Mouse (Mus musculus): ENCODE data around the gene Cep85l. TPM values are rescaled to one million over a fixed set of nuclear protein-coding genes. Genes with fewer than 3 reads are reported as not detected.

Cep85l gene
- total and polyA plus RNA-seq, 2 experiments = 3.9 to 30.8 TPM

- DNase-seq (ENCODE audit: extremely low read depth, low read depth, low spot score) = no peak
- H3K4me3 ChIP-seq (ENCODE audit: insufficient read depth, low read depth, low read length) = no peak overlapping the region
- no peaks in the 10 kb centered on the region for H3K36me3 ChIP-seq (ENCODE audit: control insufficient read depth, insufficient read depth, low read length)
- no peaks in the 10 kb centered on the region for H3K79me2 ChIP-seq (ENCODE audit: control insufficient read depth, insufficient read depth, low read length)
- TF ChIP-seq POLR2A (IDR thresholded peaks at IDR 0.05; ENCODE audit: extremely low read depth, insufficient read depth, low read length) (no peak), CTCF (IDR thresholded peaks at IDR 0.05; ENCODE audit: low read depth, low read length) (no peak)
- WGBS = 86% methylated on average over 6 of the region's 6 CpGs
- H3K27me3 ChIP-seq (ENCODE audit: control insufficient read depth, insufficient read depth, low read length) = no peaks in the 10 kb centered on the region
- H3K27ac ChIP-seq (replicated peaks; ENCODE audit: insufficient read depth, low read depth, low read length) = no peak overlapping the region
- H3K4me1 ChIP-seq (ENCODE audit: control insufficient read depth, insufficient read depth, low read length) = no peaks in the 10 kb centered on the region
- H3K9ac ChIP-seq (ENCODE audit: low read depth, low read length) = no peak overlapping the region
These were observed 8.6 kb upstream of the Cep85l start for GRCm38 (mm10) chr10:53388227-53388920.

- no peak for DNase-seq (ENCODE audit: extremely low read depth, low read depth, low spot score)
- 80% methylated on average over 5 of the region's 5 CpGs for WGBS
These were observed 5.7 kb upstream of the Cep85l start for GRCm38 (mm10) chr10:53385438-53385837.

GRCm38 (mm10) chr10:53384896-53385295 lies 5.1 kb upstream of the Cep85l start:
- WGBS = 100% methylated on average over 1 of the region's 1 CpGs
- H3K9ac ChIP-seq (ENCODE audit: low read depth, low read length) = no peak overlapping the region
- peaks cover 10% of the 10 kb centered on the region; the same call in 1 of the 2 replicates for H3K4me1 ChIP-seq (ENCODE audit: control insufficient read depth, insufficient read depth, low read length)
- no peaks in the 10 kb centered on the region for H3K79me2 ChIP-seq (ENCODE audit: control insufficient read depth, insufficient read depth, low read length)
- no peak for TF ChIP-seq POLR2A (IDR thresholded peaks at IDR 0.05; ENCODE audit: extremely low read depth, insufficient read depth, low read length)
- TF ChIP-seq CTCF (IDR thresholded peaks at IDR 0.05; ENCODE audit: low read depth, low read length) = no peak
- H3K27me3 ChIP-seq (ENCODE audit: control insufficient read depth, insufficient read depth, low read length) = no peaks in the 10 kb centered on the region
- H3K27ac ChIP-seq (replicated peaks; ENCODE audit: insufficient read depth, low read depth, low read length) = no peak overlapping the region
- H3K36me3 ChIP-seq (ENCODE audit: control insufficient read depth, insufficient read depth, low read length) = no peaks in the 10 kb centered on the region
- DNase-seq (ENCODE audit: extremely low read depth, low read depth, low spot score) = no peak
- no peak overlapping the region for H3K4me3 ChIP-seq (ENCODE audit: insufficient read depth, low read depth, low read length)

More at GRCm38 (mm10) chr10:53385438-53385837, 5.7 kb upstream of the Cep85l start:
- no peak for TF ChIP-seq CTCF (IDR thresholded peaks at IDR 0.05; ENCODE audit: low read depth, low read length)
- Histone ChIP-seq H3K27ac (replicated peaks; ENCODE audit: insufficient read depth, low read depth, low read length) (no peak overlapping the region), H3K79me2 (ENCODE audit: control insufficient read depth, insufficient read depth, low read length) (no peaks in the 10 kb centered on the region), H3K4me3 (ENCODE audit: insufficient read depth, low read depth, low read length) (no peak overlapping the region), H3K4me1 (ENCODE audit: control insufficient read depth, insufficient read depth, low read length) (peaks cover 6% of the 10 kb centered on the region; the same call in 1 of the 2 replicates), H3K36me3 (ENCODE audit: control insufficient read depth, insufficient read depth, low read length) (no peaks in the 10 kb centered on the region), H3K27me3 (ENCODE audit: control insufficient read depth, insufficient read depth, low read length) (no peaks in the 10 kb centered on the region), H3K9ac (ENCODE audit: low read depth, low read length) (no peak overlapping the region)

DNA sequence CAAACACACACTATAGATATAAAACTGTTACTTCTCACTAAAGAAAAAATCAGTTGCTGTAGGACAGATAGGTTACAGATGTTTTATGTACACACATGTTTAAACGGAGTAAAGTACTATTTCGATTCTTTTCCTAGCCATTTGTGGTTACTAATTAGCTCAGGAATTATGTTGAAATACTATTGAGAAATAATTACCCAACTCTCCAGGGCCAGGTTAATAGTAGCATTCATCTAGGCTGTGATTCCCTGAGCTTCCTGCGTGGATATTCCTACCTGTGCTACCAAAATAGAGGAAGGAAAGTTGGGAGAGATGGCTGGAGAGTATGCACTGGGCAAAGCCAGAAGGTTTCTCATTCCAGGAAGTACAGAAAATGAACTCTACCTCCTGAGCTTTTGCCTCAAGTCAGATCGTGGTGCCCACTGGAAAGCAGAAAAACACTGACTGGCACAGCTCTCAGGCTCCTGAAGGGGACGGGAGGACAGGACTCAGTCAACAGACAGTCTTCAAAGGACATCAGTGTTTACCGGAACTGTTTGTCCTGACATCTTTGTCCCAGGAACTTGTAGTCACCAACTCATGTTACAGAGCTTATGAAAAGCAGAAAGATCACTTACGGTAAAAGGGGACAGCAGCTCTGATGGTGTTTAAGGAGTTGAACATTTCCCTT lies 3.1 kb upstream of the Cep85l start:
- TF ChIP-seq CTCF (IDR thresholded peaks at IDR 0.05; ENCODE audit: low read depth, low read length) (no peak), POLR2A (IDR thresholded peaks at IDR 0.05; ENCODE audit: extremely low read depth, insufficient read depth, low read length) (no peak)
- H3K36me3 ChIP-seq (ENCODE audit: control insufficient read depth, insufficient read depth, low read length) = no peaks in the 10 kb centered on the region
- H3K79me2 ChIP-seq (ENCODE audit: control insufficient read depth, insufficient read depth, low read length) = peaks cover 7% of the 10 kb centered on the region; the same call in 1 of the 2 replicates
- H3K27ac ChIP-seq (replicated peaks; ENCODE audit: insufficient read depth, low read depth, low read length) = peak overlapping the region; percentile 94
- peak overlapping the region; percentile 61 for H3K9ac ChIP-seq (ENCODE audit: low read depth, low read length)
- 22% methylated on average over 7 of the region's 7 CpGs for WGBS
- no peaks in the 10 kb centered on the region for H3K27me3 ChIP-seq (ENCODE audit: control insufficient read depth, insufficient read depth, low read length)
- H3K4me1 ChIP-seq (ENCODE audit: control insufficient read depth, insufficient read depth, low read length) = peaks cover 10% of the 10 kb centered on the region; the same call in 1 of the 2 replicates
- peak; percentile 99 for DNase-seq (ENCODE audit: extremely low read depth, low read depth, low spot score)
- peak overlapping the region; percentile 30; the same call in 1 of the 2 replicates for H3K4me3 ChIP-seq (ENCODE audit: insufficient read depth, low read depth, low read length)

GRCm38 (mm10) chr10:53378981-53379708 lies 602 bp downstream of the Cep85l start:
- WGBS = under 1% methylated on average over 59 of the region's 59 CpGs
- peaks cover 4% of the 10 kb centered on the region for H3K36me3 ChIP-seq (ENCODE audit: control insufficient read depth, insufficient read depth, low read length)
- H3K79me2 ChIP-seq (ENCODE audit: control insufficient read depth, insufficient read depth, low read length) = peaks cover 20% of the 10 kb centered on the region
- TF ChIP-seq CTCF (IDR thresholded peaks at IDR 0.05; ENCODE audit: low read depth, low read length) (no peak), POLR2A (IDR thresholded peaks at IDR 0.05; ENCODE audit: extremely low read depth, insufficient read depth, low read length) (no peak)
- peak overlapping the region; percentile 98 for H3K4me3 ChIP-seq (ENCODE audit: insufficient read depth, low read depth, low read length)
- peak; percentile 59 for DNase-seq (ENCODE audit: extremely low read depth, low read depth, low spot score)
- no peaks in the 10 kb centered on the region for H3K27me3 ChIP-seq (ENCODE audit: control insufficient read depth, insufficient read depth, low read length)
- peaks cover 21% of the 10 kb centered on the region for H3K4me1 ChIP-seq (ENCODE audit: control insufficient read depth, insufficient read depth, low read length)
- peak overlapping the region; percentile 100 for H3K9ac ChIP-seq (ENCODE audit: low read depth, low read length)
- peak overlapping the region; percentile 100 for H3K27ac ChIP-seq (replicated peaks; ENCODE audit: insufficient read depth, low read depth, low read length)

Data from liver, adult 2 months (tissue).